Mouse (Mus musculus): ENCODE data around the gene Gm10775. TPM values are rescaled to one million over a fixed set of nuclear protein-coding genes. Genes with fewer than 3 reads are reported as not detected.

Gm10775 gene
- polyA plus RNA-seq (2017; shearing (Covaris generic)), result not detected

GRCm38 (mm10) chr13:65259239-65259638, at the start of gene Gm10775:
Gm10775 (plus strand) TSS chr13:65259539.
- no peak for ATAC-seq

GRCm38 (mm10) chr13:65225945-65226344, 33.4 kb upstream of the Gm10775 start:
- ATAC-seq, result no peak

- no peak for ATAC-seq
Measured at GRCm38 (mm10) chr13:65226657-65227056, 32.7 kb upstream of the Gm10775 start.

- ATAC-seq, result no peak
Measured at GRCm38 (mm10) chr13:65237211-65237610, 22.1 kb upstream of the Gm10775 start.

- peak; percentile 85 for ATAC-seq
Measured at GRCm38 (mm10) chr13:65240509-65241098, 18.7 kb upstream of the Gm10775 start.

- peak; percentile 45 for ATAC-seq
Measured at GRCm38 (mm10) chr13:65241099-65241626, 18.2 kb upstream of the Gm10775 start.

- peak; percentile 1 for ATAC-seq
Measured at GRCm38 (mm10) chr13:65241627-65242318, 17.6 kb upstream of the Gm10775 start.

GRCm38 (mm10) chr13:65242319-65242787, 17.0 kb upstream of the Gm10775 start:
- no peak for ATAC-seq

GRCm38 (mm10) chr13:65243273-65243672, 16.1 kb upstream of the Gm10775 start:
- ATAC-seq, result no peak

- ATAC-seq, result no peak
Measured at GRCm38 (mm10) chr13:65258175-65258954, 974 bp upstream of the Gm10775 start.

GRCm38 (mm10) chr13:65262086-65262485, 2.7 kb downstream of the Gm10775 start:
- ATAC-seq, result no peak

- no peak for ATAC-seq
Measured at GRCm38 (mm10) chr13:65277994-65278382, 18.6 kb downstream of the Gm10775 start.

- ATAC-seq, result peak; percentile 95
Measured at GRCm38 (mm10) chr13:65278383-65279341, 19.3 kb downstream of the Gm10775 start, which contains the start of gene Zfp369. Zfp369 (plus strand) TSS chr13:65278814.

GRCm38 (mm10) chr13:65286771-65287170, 27.4 kb downstream of the Gm10775 start:
- ATAC-seq, result no peak

GRCm38 (mm10) chr13:65296354-65296753, 37.0 kb downstream of the Gm10775 start:
- ATAC-seq, result no peak

Other genes starting within 250 kb of the Gm10775 start
- gene Spata31d1c, start 226.5 kb upstream of the Gm10775 start, polyA plus RNA-seq (2017; shearing (Covaris generic)), result not detected
- not detected for gene Prss47, start 206.8 kb upstream of the Gm10775 start, polyA plus RNA-seq (2017; shearing (Covaris generic))
- gene Mfsd14b, start 146.6 kb upstream of the Gm10775 start, polyA plus RNA-seq (2017; shearing (Covaris generic)), result 10 to 100 TPM; 19.7 to 23.2 TPM
- not detected for gene Olfr465-ps1, start 121.5 kb upstream of the Gm10775 start, polyA plus RNA-seq (2017; shearing (Covaris generic))
- not detected for gene Olfr466, start 109.3 kb upstream of the Gm10775 start, polyA plus RNA-seq (2017; shearing (Covaris generic))
- gene Nlrp4f, start 53.6 kb upstream of the Gm10775 start, polyA plus RNA-seq (2017; shearing (Covaris generic)), result not detected
- gene Zfp369, start 19.3 kb downstream of the Gm10775 start, polyA plus RNA-seq (2017; shearing (Covaris generic)), result 10 to 100 TPM; 15.4 to 16.8 TPM

Data from activated CD4-positive, CD25-positive, alpha-beta regulatory T cell, adult 4 months (primary cell).